Mouse (Mus musculus) small intestine, adult 10 weeks (tissue): ENCODE data around the gene Olfr541. TPM values are rescaled to one million over a fixed set of nuclear protein-coding genes. Genes with fewer than 3 reads are reported as not detected.

Experiments
- polyA plus RNA-seq: library from polyadenylated mRNA; stranded (reverse); fragments of 350-450 nt; fragmentation: Illumina TruSeq; extraction: RNeasy Lipid Tissue Mini Kit (QIAGEN cat#74804); gene quantifications from one replicate; pipeline ENCODE4 v1.2.3, GENCODE M21; 2014; ENCODE audit warnings: low replicate concordance

Gene Olfr541
- polyA plus RNA-seq: not detected

GRCm38 (mm10) chr7:140696967-140697366 is at the start of gene Olfr541:
Gene Olfr541, plus strand, starts transcription at chr7:140697267.

GRCm38 (mm10) chr7:140659630-140660029 is 37.4 kb upstream of the Olfr541 start, which contains the start of gene Olfr539:
Gene Olfr539, plus strand, starts transcription at chr7:140659930.

DNA sequence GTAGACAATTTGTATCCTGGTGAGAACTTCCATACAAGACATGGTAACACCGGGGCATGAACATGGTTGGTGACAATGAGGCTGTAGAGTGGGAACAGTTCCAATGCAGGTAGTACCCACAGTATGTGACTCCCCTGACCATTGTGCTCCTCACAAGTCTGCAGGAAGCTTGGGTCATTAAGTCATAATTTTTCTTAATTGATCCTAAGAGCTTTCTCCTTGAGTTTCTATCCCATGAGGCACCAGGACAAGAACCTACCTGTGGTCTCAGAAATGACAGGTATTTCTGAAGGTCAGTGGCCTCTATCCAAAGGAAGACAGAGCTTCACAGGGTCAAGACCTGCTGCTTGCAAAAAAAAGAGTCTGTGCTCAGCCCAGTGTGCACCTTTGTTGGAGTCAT is 15.4 kb upstream of the Olfr541 start, which contains the start of gene Olfr45:
Olfr45 (plus strand) TSS at position 301 of the 400 bp plus-strand sequence.

Other genes with a start within 250 kb of the Olfr541 start
- not detected for gene Olfr533, start 233.9 kb upstream of the Olfr541 start, polyA plus RNA-seq
- not detected for gene Olfr535, start 213.1 kb upstream of the Olfr541 start, polyA plus RNA-seq
- not detected for gene Olfr536, start 189.9 kb upstream of the Olfr541 start, polyA plus RNA-seq
- gene Olfr538, start 129.4 kb upstream of the Olfr541 start, polyA plus RNA-seq: not detected
- gene Olfr46, start 96.0 kb upstream of the Olfr541 start, polyA plus RNA-seq: not detected
- not detected for gene Olfr61, start 68.3 kb upstream of the Olfr541 start, polyA plus RNA-seq
- gene Olfr53, start 50.8 kb upstream of the Olfr541 start, polyA plus RNA-seq: not detected
- not detected for gene Olfr539, start 37.3 kb upstream of the Olfr541 start, polyA plus RNA-seq
- not detected for gene Olfr45, start 15.3 kb upstream of the Olfr541 start, polyA plus RNA-seq
- 17.1 TPM for gene Cyp2e1, start 66.5 kb downstream of the Olfr541 start, polyA plus RNA-seq
- gene Syce1, start 90.6 kb downstream of the Olfr541 start, polyA plus RNA-seq: not detected
- 0.48 TPM for gene Zfp941, start 124.9 kb downstream of the Olfr541 start, polyA plus RNA-seq
- gene Urah, start 137.8 kb downstream of the Olfr541 start, polyA plus RNA-seq: 11.9 TPM
- not detected for gene Scgb1c1, start 148.3 kb downstream of the Olfr541 start, polyA plus RNA-seq
- gene Odf3, start 150.5 kb downstream of the Olfr541 start, polyA plus RNA-seq: not detected
- gene Gm45785, start 159.1 kb downstream of the Olfr541 start, polyA plus RNA-seq: not detected
- gene Ric8a, start 159.7 kb downstream of the Olfr541 start, polyA plus RNA-seq: 3.7 TPM
- 0.78 TPM for gene Bet1l, start 160.3 kb downstream of the Olfr541 start, polyA plus RNA-seq
- 132 TPM for gene Psmd13, start 184.7 kb downstream of the Olfr541 start, polyA plus RNA-seq
- gene Sirt3, start 185.0 kb downstream of the Olfr541 start, polyA plus RNA-seq: 3.8 TPM
- not detected for gene Cox8b, start 203.2 kb downstream of the Olfr541 start, polyA plus RNA-seq
- 23.8 TPM for gene Nlrp6, start 223.6 kb downstream of the Olfr541 start, polyA plus RNA-seq
- 0.30 TPM for gene Pgghg, start 244.1 kb downstream of the Olfr541 start, polyA plus RNA-seq